Mouse (Mus musculus) lung, adult 2 months (tissue): Measurements from ENCODE around the gene Fam71f2. TPM values are rescaled to one million over a fixed set of nuclear protein-coding genes. Genes with fewer than 3 reads are reported as not detected.

ENCODE experiments used
- DNase-seq: peaks from one replicate; pipeline ENCODE4 v3.0.0; 2022
- H3K4me1 ChIP-seq: fragments of 200-500 bp; 2 replicates; pipeline ENCODE4 v1.6.1; 2011; ENCODE audit warnings: low read length; ENCODE audit not compliant: control insufficient read depth, insufficient read depth
- H3K4me3 ChIP-seq: fragments of 200-500 bp; replicated peaks from 2 replicates; pipeline ENCODE3; 2011; ENCODE audit warnings: low read depth, mild to moderate bottlenecking, control low read depth, low read length; ENCODE audit errors: extremely low read depth
- CTCF ChIP-seq: fragments of 200-500 bp; IDR thresholded peaks from 2 replicates; pipeline ENCODE4 v1.5.1; 2011; ENCODE audit warnings: mild to moderate bottlenecking, low read length, control low read depth; ENCODE audit not compliant: insufficient read depth
- POLR2A ChIP-seq: fragments of 200-500 bp; IDR thresholded peaks from 2 replicates; pipeline ENCODE4 v1.6.1; 2011; ENCODE audit warnings: low read depth, mild to moderate bottlenecking, control low read depth, low read length, borderline replicate concordance; ENCODE audit errors: extremely low read depth
- WGBS: fragments of 180-500 bp; shearing (Covaris S2); methylation state at CpG from one replicate; pipeline ENCODE4 v1.1.7; 2018; 5-methylcytosine and 5-hydroxymethylcytosine counted together
- polyA plus RNA-seq: library from polyadenylated mRNA; depleted of rRNA; stranded (reverse); fragments of >200 nt; gene quantifications from 2 replicates; pipeline ENCODE4 v1.2.3, GENCODE M21; 2012

Gene Fam71f2
- polyA plus RNA-seq, 1 experiment: 5.6 TPM

- no peak for TF ChIP-seq POLR2A
- no peak for TF ChIP-seq CTCF
- 77% methylated on average over 3 of the region's 3 CpGs for WGBS
- no peak for DNase-seq
- H3K4me3 ChIP-seq: no peak overlapping the region
- H3K4me1 ChIP-seq: peaks cover 3% of the 10 kb centered on the region; the same call in 1 of the 2 replicates
These were observed 33.2 kb upstream of the Fam71f2 start for GRCm38 (mm10) chr6:29246183-29246582.

DNA sequence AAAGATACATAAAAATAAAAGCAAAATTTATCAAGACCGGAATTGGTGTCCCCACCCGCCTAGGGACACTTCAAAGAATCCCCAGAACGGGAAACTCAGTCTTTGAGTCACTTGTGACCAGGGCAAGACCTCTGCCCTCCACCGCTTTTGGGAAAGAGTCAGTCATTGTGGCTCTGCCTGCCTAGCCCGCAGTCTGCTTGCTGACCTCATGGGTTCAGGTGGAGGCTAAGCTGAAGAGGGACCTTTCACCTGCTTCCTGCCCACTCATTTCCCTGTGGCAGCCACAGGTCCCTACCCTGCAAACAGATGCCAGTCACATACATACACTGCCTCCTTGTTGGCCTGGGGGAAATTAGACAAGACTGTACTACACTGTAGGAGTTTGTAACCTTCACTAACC, 32.8 kb upstream of the Fam71f2 start:
- WGBS: 57% methylated on average over 5 of the region's 5 CpGs
- TF ChIP-seq POLR2A (no peak), CTCF (no peak)
- DNase-seq: no peak
- H3K4me1 ChIP-seq: peaks cover 3% of the 10 kb centered on the region; the same call in 1 of the 2 replicates
- no peak overlapping the region for H3K4me3 ChIP-seq

DNA sequence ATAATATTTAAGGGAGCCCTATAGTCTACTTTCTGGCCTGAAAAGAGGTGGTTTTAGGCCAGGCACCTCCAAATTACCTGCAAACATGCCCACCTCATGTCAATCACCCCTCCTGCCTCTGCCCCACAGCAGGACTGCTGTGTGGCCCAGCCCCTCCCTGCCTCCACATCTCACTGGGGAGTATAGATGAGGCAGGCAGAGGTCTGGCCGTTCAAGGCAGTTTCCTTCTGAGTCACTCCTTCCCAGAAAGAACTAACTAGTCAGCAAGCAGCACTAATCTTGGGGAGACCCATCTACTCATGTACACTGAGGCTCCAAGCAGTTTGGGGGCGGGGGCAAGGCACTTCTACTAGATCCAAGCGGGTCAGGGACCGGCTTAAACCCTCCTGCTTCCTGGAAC, 32.3 kb upstream of the Fam71f2 start:
- DNase-seq: no peak
- WGBS: 70% methylated on average over 4 of the region's 4 CpGs
- TF ChIP-seq POLR2A: no peak
- TF ChIP-seq CTCF: no peak
- peaks cover 3% of the 10 kb centered on the region; the same call in 1 of the 2 replicates for H3K4me1 ChIP-seq
- no peak overlapping the region for H3K4me3 ChIP-seq

- TF ChIP-seq POLR2A (no peak), CTCF (no peak)
- DNase-seq: no peak
- 48% methylated on average over 1 of the region's 1 CpGs for WGBS
- no peak overlapping the region for H3K4me3 ChIP-seq
- no peaks in the 10 kb centered on the region for H3K4me1 ChIP-seq
These were observed 20.0 kb upstream of the Fam71f2 start for GRCm38 (mm10) chr6:29259418-29259817.

- TF ChIP-seq CTCF: no peak
- TF ChIP-seq POLR2A: no peak
- Histone ChIP-seq H3K4me3 (no peak overlapping the region), H3K4me1 (no peaks in the 10 kb centered on the region)
- DNase-seq: no peak
- WGBS: 71% methylated on average over 5 of the region's 5 CpGs
These were observed 17.6 kb upstream of the Fam71f2 start for GRCm38 (mm10) chr6:29261831-29262230.

- 52% methylated on average over 6 of the region's 6 CpGs for whole genome bisulfite sequencing
- TF ChIP-seq POLR2A (no peak), CTCF (no peak)
- Histone ChIP-seq H3K4me1 (peaks cover 3% of the 10 kb centered on the region), H3K4me3 (no peak overlapping the region)
- no peak for DNase-seq
These were observed 15.5 kb upstream of the Fam71f2 start for GRCm38 (mm10) chr6:29263650-29264455.

GRCm38 (mm10) chr6:29264456-29264781, 15.0 kb upstream of the Fam71f2 start:
- TF ChIP-seq CTCF (no peak), POLR2A (no peak)
- WGBS: 53% methylated on average over 3 of the region's 3 CpGs
- peaks cover 3% of the 10 kb centered on the region for H3K4me1 ChIP-seq
- H3K4me3 ChIP-seq: no peak overlapping the region
- no peak for DNase-seq

DNA sequence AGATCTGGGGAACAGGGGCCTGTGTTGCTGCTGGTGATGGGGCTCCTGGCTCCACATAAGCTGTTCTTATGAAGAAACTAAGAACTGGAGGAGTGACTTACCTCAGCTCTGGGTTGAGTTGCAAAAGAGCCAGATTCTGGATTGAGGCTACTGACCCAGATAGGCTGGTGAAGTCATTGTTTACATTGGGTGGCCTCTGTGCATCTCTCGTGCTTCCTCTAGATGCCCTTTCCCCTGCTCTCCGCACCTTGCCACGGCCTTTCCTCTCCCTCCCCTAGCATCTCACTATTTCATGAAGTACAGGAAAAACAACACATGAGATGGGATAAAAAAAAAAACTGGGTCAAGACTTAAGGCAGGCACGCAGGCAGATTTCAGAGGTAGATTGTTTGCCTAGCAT, 12.5 kb upstream of the Fam71f2 start:
- H3K4me3 ChIP-seq: no peak overlapping the region
- no peak for TF ChIP-seq CTCF
- TF ChIP-seq POLR2A: no peak
- 36% methylated on average over 4 of the region's 4 CpGs for WGBS
- DNase-seq: no peak
- H3K4me1 ChIP-seq: peaks cover 3% of the 10 kb centered on the region

GRCm38 (mm10) chr6:29269006-29269668, 10.3 kb upstream of the Fam71f2 start:
- Histone ChIP-seq H3K4me1 (peaks cover 3% of the 10 kb centered on the region), H3K4me3 (no peak overlapping the region)
- DNase-seq: no peak
- TF ChIP-seq CTCF: no peak
- 38% methylated on average over 6 of the region's 6 CpGs for WGBS

DNA sequence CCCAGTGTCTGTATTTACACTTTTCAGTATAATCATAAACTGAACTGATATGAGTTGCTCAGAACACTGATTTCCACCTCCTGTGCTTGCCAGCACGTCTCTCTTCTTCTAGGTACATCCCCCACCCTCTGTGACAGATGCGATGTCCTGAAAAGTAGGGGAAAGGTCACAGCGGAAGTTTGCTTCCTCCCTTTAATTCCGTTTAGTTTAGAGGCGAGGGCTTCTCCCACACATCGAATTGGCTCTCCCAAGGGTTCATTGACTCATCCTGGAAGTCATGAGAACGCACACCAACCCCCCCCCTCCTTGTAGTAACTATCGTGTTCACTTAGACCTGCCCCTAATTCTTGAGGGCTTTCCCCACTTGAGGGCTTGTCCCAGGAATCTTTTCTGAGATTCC, 8.4 kb upstream of the Fam71f2 start:
- Histone ChIP-seq H3K4me1 (peaks cover 3% of the 10 kb centered on the region), H3K4me3 (peak overlapping the region; percentile 50)
- DNase-seq: no peak
- WGBS: 3% methylated on average over 8 of the region's 8 CpGs
- TF ChIP-seq CTCF: no peak
- no peak for TF ChIP-seq POLR2A
